Mouse (Mus musculus) gastrocnemius, postnatal 14 days (tissue): ENCODE data around the gene Gm10959. TPM values are rescaled to one million over a fixed set of nuclear protein-coding genes. Genes with fewer than 3 reads are reported as not detected.
"Not testable (repeated sequence)": the region's sequence is repeated elsewhere in the genome, so short reads cannot be mapped to it uniquely, and the experiment has no call there.

ENCODE experiments used
- DNase-seq: peaks from one replicate; pipeline ENCODE4 v3.0.0; 2021; ENCODE audit warnings: mixed read lengths
- intact Hi-C: fragments of 180-260 bp; cut with DNase I; formaldehyde crosslinking; loops from one replicate; pipeline ENCODE4 v1.15.1; 2025; ENCODE audit warnings: low total_unique reads
- long read RNA-seq, 2 experiments: library from polyadenylated mRNA; stranded (forward); transcript quantifications; one replicate each; pipeline ENCODE4 v2.0.0; 2021
- total RNA-seq, 2 experiments: library from RNA; stranded (reverse); gene quantifications; 2 replicates each; pipeline ENCODE4 v1.2.3; 2021

Gm10959 gene
- total RNA-seq: not detected
- long read RNA-seq, experiment 1: 0 reads
- long read RNA-seq, experiment 2: 0 reads

- intact Hi-C loops: no loop called here
- DNase-seq: no peak
These were observed at the start of gene Gm10959 for GRCm38 (mm10) chr3:122919260-122919659. TSS of gene Gm10959 (minus strand) at chr3:122919360.

GRCm38 (mm10) chr3:122968391-122968790 lies 49.2 kb upstream of the Gm10959 start:
- intact Hi-C loops: no loop called here
- no peak for DNase-seq

GRCm38 (mm10) chr3:122964301-122964700 lies 45.1 kb upstream of the Gm10959 start:
- DNase-seq: no peak
- intact Hi-C loops: no loop called here

- intact Hi-C loops: no loop called here
- no peak for DNase-seq
These were observed 31.0 kb upstream of the Gm10959 start for GRCm38 (mm10) chr3:122950129-122950528.

- DNase-seq: no peak
- intact Hi-C loops: loop anchor here (5.0 kb wide), 1 partner anchor 159 kb away; no protein-coding TSS in a partner anchor
These were observed 24.3 kb upstream of the Gm10959 start for GRCm38 (mm10) chr3:122943387-122943890.

GRCm38 (mm10) chr3:122939215-122939614 lies 20.1 kb upstream of the Gm10959 start:
- peak; percentile 34 for DNase-seq
- intact Hi-C loops: loop anchor here (10.0 kb wide), 1 partner anchor 216 kb away; no protein-coding TSS in a partner anchor

- not testable (repeated sequence) for DNase-seq
- intact Hi-C loops: loop anchor here (10.0 kb wide), 1 partner anchor 218 kb away; no protein-coding TSS in a partner anchor
These were observed 18.0 kb upstream of the Gm10959 start for GRCm38 (mm10) chr3:122937176-122937575.

- no peak for DNase-seq
- intact Hi-C loops: loop anchor here (10.0 kb wide), 1 partner anchor 222 kb away; no protein-coding TSS in a partner anchor
These were observed 13.3 kb upstream of the Gm10959 start for GRCm38 (mm10) chr3:122932466-122932865.

- DNase-seq: no peak
- intact Hi-C loops: loop anchor here (10.0 kb wide), 1 partner anchor 225 kb away; no protein-coding TSS in a partner anchor
These were observed 10.6 kb upstream of the Gm10959 start for GRCm38 (mm10) chr3:122929723-122930122.

- intact Hi-C loops: no loop called here
- DNase-seq: peak; percentile 98
These were observed 5.1 kb upstream of the Gm10959 start, which contains the start of gene 1810037I17Rik for GRCm38 (mm10) chr3:122924009-122924914. TSS of gene 1810037I17Rik (plus strand) at chr3:122924203.

GRCm38 (mm10) chr3:122923147-122923546 lies 4.0 kb upstream of the Gm10959 start:
- intact Hi-C loops: no loop called here
- no peak for DNase-seq

- intact Hi-C loops: no loop called here
- no peak for DNase-seq
These were observed 2.7 kb upstream of the Gm10959 start for GRCm38 (mm10) chr3:122921676-122922527.

GRCm38 (mm10) chr3:122920572-122921435 lies 1.6 kb upstream of the Gm10959 start:
- intact Hi-C loops: no loop called here
- DNase-seq: no peak

GRCm38 (mm10) chr3:122918672-122919071 lies 488 bp downstream of the Gm10959 start:
- DNase-seq: no peak
- intact Hi-C loops: no loop called here

GRCm38 (mm10) chr3:122916191-122916680 lies 2.9 kb downstream of the Gm10959 start:
- DNase-seq: no peak
- intact Hi-C loops: no loop called here

- DNase-seq: no peak
- intact Hi-C loops: no loop called here
These were observed 3.7 kb downstream of the Gm10959 start for GRCm38 (mm10) chr3:122915493-122915892.

GRCm38 (mm10) chr3:122907841-122908240 lies 11.3 kb downstream of the Gm10959 start:
- intact Hi-C loops: no loop called here
- no peak for DNase-seq

GRCm38 (mm10) chr3:122903746-122904433 lies 15.3 kb downstream of the Gm10959 start:
- intact Hi-C loops: loop anchor here (5.0 kb wide), 1 partner anchor 257 kb away; no protein-coding TSS in a partner anchor
- DNase-seq: peak; percentile 25
